Mouse (Mus musculus) spleen, postnatal 10 days (tissue): ENCODE data around the gene Vmn1r148.
"Not testable (repeated sequence)": the region's sequence is repeated elsewhere in the genome, so short reads cannot be mapped to it uniquely, and the experiment has no call there.

Source experiments
- DNase-seq, 2 experiments: peaks; one replicate each; pipeline ENCODE4 v3.0.0; 2021 to 2022; ENCODE audit warnings: low spot score in 2 of 2

Gene Vmn1r148

GRCm38 (mm10) chr7:22413283-22413682 lies at the start of gene Vmn1r148:
Gene Vmn1r148, plus strand, starts transcription at chr7:22413583.
- DNase-seq: not testable (repeated sequence)

GRCm38 (mm10) chr7:22370939-22371338 lies 42.4 kb upstream of the Vmn1r148 start, which contains the start of gene Gm8660:
Gene Gm8660, minus strand, starts transcription at chr7:22371039.
- not testable (repeated sequence) for DNase-seq

GRCm38 (mm10) chr7:22438129-22438528 lies 24.7 kb downstream of the Vmn1r148 start, which contains the start of gene Vmn1r149:
Gene Vmn1r149, minus strand, starts transcription at chr7:22438229.
- DNase-seq: not testable (repeated sequence)

- not testable (repeated sequence) for DNase-seq
Measured at GRCm38 (mm10) chr7:22463975-22464374, 50.6 kb downstream of the Vmn1r148 start, which contains the start of gene Gm10665. Gene Gm10665, minus strand, starts transcription at chr7:22464075.
